Mouse (Mus musculus) testis, postnatal 10 days (tissue): Measurements from ENCODE around the gene Dnajb7.

Experiments used
- DNase-seq: peaks from one replicate; pipeline ENCODE4 v3.0.0; 2021; ENCODE audit warnings: low spot score

Dnajb7 gene

DNA sequence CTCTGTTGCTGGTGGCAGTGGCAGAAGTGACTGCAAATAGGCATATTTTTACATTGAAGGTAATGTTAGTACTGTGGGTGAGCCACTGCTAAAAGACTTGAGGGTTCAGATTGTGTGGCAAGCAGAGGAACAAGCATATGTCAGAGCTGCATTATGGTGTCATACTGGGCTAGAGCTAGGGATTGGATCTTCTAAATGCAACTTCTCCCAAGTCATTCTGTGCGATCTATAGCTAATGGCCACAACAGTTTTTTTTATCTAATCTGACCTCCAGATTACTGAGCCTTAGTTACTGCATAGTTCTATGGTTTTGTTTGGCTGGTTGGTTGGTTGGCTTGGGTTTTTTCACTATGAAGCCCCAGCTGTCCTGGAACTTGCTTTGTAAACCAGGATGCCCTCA lies at the start of gene Dnajb7:
Dnajb7 (minus strand) TSS at position 101 of the 400 bp plus-strand sequence.
- no peak for DNase-seq

GRCm38 (mm10) chr15:81448463-81448862 lies 40.4 kb upstream of the Dnajb7 start:
- peak; percentile 65 for DNase-seq

DNA sequence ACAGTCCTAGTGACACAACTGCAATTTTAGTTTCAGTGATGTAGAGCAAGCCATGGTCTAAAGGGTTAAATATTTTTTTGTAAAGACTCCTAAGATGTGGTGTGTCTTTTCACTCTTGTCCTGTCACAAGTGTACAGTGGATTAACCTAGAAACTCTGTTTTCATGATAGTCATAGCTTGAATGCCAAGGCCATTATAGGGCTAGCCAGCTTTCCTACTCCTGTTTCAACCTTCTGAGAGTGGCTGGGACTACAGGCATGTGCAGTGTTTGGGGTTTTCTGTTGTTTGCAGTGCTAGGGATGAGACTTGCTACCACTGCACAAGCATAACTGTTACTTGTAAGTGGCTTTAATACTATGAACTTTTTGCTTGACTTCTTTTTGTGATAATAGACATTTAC lies 31.1 kb upstream of the Dnajb7 start:
- no peak for DNase-seq

DNA sequence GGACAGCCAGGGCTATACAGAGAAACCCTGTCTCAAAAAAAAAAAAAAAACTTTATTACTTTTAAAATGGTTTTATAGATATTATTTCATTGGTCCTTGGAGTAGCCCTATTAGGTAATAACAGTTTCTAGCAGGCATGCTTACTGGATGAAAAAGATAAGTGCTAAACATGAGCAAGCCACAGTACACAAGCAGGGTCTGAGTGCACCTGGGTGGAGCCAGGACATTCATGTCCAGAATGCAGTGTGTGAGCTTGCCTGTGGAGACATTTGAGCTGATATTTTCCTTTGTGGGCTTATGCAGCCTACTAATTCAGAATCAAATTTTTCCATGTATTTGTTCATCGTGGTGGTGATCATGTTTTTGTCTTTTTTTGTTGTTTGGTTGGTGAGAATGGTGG lies 30.2 kb upstream of the Dnajb7 start:
- no peak for DNase-seq

DNA sequence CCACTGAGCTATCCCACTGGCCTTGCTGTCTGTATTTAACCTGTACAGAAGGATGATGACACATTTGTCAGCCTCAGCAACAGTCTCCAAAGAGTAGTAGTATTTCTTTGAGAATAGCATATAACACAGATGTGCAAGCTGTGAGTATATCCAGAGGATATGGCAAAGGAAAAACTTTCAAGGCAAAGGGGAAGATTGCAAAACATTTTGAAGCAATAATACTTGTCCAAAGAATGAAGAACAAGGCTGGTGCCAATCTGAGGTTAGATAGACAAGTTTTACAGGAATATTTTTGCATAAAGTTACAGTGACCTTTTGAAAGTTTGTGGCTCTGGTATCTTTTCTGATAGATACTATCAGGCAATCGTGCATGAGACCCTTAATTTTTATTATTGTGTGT lies 23.1 kb upstream of the Dnajb7 start:
- no peak for DNase-seq

GRCm38 (mm10) chr15:81427947-81428346 lies 19.8 kb upstream of the Dnajb7 start:
- no peak for DNase-seq

GRCm38 (mm10) chr15:81425311-81425710 lies 17.2 kb upstream of the Dnajb7 start:
- no peak for DNase-seq

DNA sequence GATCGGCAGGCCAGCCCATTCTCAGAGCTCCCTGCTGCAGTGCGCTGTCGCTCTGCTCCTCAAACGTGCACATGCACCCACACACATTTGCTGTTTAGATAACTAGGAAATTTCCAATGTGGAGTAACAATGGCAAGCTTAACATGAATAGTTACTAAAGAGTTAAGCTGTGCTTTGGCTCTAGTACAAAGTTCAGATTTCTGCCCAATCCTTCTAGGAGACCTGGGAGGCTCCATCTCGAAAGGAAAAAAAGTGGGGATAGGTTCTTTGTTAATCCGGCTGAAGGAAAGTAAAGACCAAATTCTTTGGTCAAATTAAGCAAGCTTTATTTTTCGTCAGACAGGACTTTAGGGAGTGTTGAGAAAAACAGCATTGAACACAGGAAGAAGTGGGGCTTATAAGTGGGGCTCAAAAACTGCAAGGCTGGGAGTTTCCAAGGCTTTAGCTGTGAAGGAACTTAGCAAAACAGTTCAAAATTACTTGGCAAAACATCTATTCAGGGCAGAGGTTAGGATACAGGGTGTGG lies 14.1 kb upstream of the Dnajb7 start:
- no peak for DNase-seq

GRCm38 (mm10) chr15:81421454-81421853 lies 13.4 kb upstream of the Dnajb7 start:
- DNase-seq = no peak

GRCm38 (mm10) chr15:81418065-81418464 lies 10.0 kb upstream of the Dnajb7 start:
- DNase-seq = no peak

- peak; percentile 79 for DNase-seq
Measured at GRCm38 (mm10) chr15:81416763-81417310, 8.7 kb upstream of the Dnajb7 start.

DNA sequence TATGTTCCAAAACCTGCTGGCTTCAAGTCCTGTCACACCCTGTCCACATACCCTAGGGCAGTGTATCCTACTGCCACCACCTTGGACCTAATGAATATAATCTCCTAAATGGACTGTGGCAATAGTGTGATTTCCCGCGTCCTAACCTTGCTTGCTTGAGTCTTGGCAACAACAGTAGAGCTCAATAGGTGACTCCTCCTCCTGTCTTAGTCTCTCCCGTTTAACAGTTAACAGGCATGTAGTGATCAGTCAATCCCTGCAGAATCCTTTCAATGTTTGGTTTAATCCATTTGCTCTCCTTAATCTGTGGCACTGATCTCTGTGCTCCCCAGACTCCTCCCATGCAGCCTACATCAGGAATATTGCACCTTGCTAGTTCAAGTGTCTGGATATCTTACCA lies 3.1 kb downstream of the Dnajb7 start:
- no peak for DNase-seq

DNA sequence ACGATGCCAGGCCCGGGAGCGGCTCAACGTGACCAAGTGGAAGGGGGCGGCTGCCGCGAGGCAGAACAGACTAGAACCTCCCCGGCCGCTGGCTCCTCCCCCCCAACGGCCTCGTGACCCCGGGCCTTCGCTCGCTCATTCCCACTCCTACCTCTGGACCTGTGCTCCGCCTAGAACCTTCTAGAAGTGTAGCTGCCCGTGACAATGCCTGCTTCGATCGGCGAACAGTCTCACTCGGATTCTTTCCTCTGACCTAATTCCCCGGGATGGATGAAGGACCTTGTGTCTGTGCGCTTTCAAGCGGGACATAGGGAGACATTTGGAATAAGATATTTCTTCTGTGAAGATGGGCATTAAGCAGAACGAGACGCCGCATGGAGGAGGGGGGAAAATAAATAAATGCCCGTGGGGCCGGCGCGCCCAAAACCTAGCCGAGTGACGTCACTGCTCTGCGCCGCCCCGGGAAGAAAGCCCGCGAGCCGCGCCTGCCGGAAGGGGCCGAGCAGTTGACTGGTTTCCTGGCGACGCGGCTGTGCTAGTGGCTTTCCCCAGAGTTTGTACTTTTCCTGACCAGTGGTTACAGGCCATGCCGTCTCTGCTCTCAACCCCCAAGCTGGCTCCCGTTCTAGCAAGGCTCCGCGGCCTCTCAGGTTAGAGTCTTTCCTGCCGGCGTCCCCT lies 8.3 kb downstream of the Dnajb7 start, which contains the start of the genes St13 and Xpnpep3:
St13 (minus strand) TSS at position 440 of the 678 bp plus-strand sequence.
Xpnpep3 (plus strand) TSS at position 501 of the 678 bp plus-strand sequence.
- DNase-seq = peak; percentile 99

GRCm38 (mm10) chr15:81399297-81399637 lies 8.8 kb downstream of the Dnajb7 start:
- DNase-seq = no peak

GRCm38 (mm10) chr15:81398189-81398588 lies 9.9 kb downstream of the Dnajb7 start:
- no peak for DNase-seq

DNA sequence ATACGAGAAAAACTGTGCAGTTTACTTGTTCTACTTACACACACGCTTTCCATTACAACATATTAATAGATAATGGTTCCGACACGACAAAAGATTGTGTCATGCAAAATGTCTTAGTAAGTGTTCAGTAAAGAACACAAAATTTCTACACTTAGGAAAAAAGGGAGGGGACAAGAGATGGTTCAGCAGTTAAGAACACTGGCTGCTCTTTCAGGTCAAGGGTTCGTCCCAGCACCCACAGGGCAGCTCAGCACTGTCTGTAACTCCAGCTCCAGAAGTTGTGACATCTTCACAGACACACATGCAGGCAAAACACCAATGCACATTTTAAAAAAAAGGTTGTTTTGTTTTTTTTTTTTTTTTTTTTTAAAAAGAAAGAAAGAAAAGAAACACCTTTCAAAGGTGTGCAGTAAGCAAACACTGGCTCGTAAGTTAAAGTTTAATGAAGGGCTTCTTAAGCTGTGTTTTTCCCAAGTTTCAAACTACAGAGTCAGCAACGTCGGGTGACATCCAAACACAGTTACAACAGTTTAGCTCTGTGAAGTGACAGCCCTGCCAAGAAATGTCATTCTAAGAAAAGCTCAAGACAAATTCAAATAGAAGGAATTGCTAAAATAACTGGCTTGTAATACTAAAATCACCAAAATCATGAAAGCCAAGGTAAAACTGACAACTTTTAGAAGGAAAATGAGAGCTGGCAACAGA lies 13.7 kb downstream of the Dnajb7 start:
- no peak for DNase-seq

DNA sequence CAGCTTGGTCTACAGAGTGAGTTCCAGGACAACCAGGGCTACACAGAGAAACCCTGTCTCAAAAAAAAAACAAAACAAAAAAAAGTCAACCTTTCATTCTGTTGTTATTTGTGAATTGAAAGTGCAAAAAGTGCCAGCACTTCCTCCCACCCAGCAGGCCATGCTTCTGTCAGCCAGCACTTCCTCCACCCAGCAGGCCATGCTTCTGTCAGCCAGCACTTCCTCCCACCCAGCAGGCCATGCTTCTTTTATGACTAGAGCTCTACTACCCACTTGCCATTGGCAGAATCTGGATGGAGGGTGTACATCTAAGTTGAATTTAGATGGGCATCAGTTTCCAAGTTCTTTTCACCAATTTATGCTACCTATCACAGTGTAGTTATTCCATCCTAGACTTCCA lies 15.1 kb downstream of the Dnajb7 start:
- no peak for DNase-seq

DNA sequence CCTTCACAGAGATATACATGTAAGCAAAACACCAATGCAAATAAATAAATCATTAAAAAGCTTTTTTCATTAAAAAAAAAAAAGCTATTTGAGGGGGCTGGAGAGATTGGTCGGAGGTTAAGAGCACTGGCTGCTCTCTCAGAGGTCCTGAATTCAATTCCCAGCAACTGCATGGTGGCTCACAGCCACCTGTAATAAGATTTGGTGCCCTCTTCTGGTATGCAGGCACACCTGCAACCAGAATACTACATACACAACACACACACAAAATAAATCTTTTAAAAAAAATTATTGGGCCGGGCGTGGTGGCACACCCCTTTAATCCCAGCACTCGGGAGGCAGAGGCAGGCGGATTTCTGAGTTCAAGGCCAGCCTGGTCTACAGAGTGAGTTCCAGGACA lies 21.8 kb downstream of the Dnajb7 start:
- no peak for DNase-seq

GRCm38 (mm10) chr15:81378845-81379244 lies 29.3 kb downstream of the Dnajb7 start:
- no peak for DNase-seq

DNA sequence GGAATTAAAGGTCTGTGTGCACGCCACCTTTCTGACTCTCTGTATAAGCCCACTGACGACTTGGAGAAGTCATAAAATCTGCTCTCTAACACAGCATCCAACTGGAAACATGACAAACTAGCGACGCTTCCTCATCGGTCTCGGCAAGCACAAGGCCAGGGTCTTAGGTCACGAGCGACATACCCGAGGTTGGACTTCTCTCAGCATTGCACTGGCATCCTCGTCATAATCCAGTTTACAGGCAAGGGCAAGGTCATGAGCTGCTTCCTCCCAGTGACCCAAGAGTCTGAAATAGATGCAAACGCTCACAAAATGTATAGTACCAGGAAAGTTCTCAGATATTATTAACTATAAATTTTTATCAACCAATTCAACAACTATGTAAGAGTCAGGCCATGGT lies 33.5 kb downstream of the Dnajb7 start:
- DNase-seq = no peak

DNA sequence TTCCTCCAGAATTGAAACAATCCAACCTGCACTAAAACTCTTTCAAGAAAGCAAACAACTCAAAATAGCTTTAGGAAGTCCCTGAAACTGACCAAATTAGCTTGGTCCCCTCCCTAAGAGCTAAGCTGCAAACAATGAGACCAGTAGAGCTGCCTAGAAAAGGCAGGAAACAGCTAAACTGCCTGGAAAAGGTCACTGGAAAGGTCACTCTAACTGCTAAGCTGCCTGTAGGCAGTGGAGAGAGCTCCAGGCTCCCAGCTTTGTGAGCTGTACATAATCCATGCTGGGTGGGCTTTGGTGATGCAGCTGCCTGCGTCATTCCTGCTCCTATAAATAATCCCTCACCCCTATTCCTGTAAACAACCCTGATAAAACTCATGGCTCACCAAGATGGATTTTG lies 37.7 kb downstream of the Dnajb7 start:
- no peak for DNase-seq

- no peak for DNase-seq
Measured at GRCm38 (mm10) chr15:81368601-81369000, 39.5 kb downstream of the Dnajb7 start.

DNA sequence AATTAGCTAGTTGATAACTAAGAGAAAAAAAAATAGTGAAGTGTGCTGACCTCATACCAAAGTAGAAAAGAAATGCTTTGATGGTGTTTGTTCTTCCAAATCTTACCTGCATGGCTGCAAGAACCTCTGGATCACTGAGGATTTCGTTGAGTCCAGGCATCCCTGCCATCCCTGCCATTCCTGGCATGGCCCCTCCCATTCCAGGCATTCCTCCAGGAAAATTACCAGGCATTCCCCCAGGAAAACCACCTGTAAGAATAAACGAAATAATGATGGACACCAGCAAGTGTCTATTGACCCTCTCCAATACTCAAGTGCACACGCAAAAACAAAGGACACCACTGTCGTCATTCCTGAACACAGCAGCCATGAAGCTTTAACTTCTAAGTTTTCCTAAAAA lies 41.9 kb downstream of the Dnajb7 start:
- DNase-seq = no peak
